Mouse (Mus musculus) effector memory CD4-positive, alpha-beta T cell, adult 5 months (primary cell): ENCODE measurements around the gene Rad51. TPM values are rescaled to one million over a fixed set of nuclear protein-coding genes. Genes with fewer than 3 reads are reported as not detected.

ENCODE experiments used
- polyA plus RNA-seq: library from polyadenylated mRNA; unstranded; fragments of 100-300 nt; shearing (Covaris generic); gene quantifications from one replicate; pipeline ENCODE4 v1.2.1, GENCODE M21; 2017

Rad51 gene
- 3.1 TPM for polyA plus RNA-seq

GRCm38 (mm10) chr2:119112438-119113112 is at the start of gene Rad51:
Rad51 (plus strand) TSS chr2:119112793.

DNA sequence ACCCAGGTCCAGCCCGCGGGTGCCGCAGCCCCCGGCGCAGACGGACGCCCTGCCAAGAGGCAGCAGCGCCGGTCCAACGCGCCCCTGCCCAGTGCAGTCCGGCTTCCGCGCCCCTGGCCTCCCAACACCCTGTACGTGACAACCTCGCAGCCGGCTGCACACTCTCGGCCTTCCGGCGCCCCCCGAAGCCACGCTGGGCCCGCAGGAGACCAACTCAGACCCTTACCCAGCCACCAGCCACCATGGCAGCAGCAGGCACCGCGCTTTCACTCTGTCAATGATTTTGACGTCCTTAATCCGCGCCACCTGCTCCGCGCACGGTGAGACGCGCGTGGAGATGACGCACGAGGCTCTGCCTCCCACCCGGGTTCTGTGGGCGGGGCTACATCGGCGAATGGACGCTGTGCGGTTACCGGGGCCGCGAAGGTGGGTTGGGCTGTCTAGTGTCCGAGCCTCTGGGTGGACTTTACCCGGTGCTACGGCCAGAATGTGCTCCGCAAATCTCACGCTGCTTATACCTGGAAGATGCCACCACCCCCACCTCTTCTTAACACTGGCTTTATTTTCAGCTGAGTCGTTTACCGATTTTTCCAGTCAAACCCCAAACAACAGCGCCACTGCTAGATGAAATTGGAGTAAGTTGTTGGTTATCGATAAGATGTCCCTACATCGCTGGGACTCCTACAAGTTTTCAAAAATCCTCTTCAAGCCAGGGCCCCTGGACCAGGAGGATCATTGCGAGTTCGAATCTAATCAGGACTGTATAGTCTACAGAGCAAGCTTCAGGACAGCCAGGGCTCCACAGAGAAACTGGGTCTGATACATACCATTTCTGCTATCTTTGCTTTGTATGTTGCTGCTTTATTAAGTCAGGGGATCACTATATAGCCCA is 44.3 kb downstream of the Rad51 start, which contains the start of gene Rmdn3:
Gene Rmdn3 (minus strand): TSS at position 354 of the 892 bp plus-strand sequence.

GRCm38 (mm10) chr2:119166901-119167865 is 54.6 kb downstream of the Rad51 start, which contains the start of gene Gchfr:
Gchfr (plus strand) TSS chr2:119167773.

DNA sequence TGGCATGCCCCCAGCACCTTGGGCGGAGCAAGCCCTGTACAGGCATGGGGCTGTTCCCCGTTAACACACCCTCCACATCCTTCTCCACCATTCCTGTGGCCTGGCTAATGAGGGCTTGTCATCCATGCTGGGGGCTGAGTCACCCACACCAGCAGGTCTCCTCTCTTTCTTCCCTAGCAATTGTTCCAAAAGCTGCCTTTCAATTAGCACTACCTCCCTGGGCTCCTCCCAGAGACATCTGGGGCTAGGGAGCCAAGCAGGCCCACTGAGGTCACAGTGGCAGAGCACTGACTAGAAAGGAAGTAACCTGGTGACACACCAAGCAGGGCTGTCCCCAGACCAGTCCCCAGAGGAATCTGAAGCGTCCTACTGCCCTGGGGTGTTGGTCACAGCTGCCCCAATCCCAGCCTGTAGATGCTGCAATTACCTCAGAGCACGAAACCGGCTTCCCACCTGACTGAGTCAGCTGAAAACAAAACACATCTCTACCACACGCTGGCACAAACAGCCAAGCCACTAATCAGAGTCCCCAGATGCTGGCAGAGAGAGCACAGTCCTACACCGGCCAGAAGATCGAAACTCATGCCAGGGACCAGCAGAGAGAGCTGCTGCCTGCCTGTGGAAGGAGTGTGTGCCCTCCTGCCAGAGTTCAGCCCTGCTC is 61.5 kb downstream of the Rad51 start, which contains the start of gene Gm14137:
Gene Gm14137 (plus strand): TSS at position 519 of the 661 bp plus-strand sequence.

Other genes with a start within 250 kb of the Rad51 start
- 23.6 TPM for gene Bahd1, start 212.4 kb upstream of the Rad51 start, polyA plus RNA-seq
- 0.47 TPM for gene Chst14, start 186.3 kb upstream of the Rad51 start, polyA plus RNA-seq
- 10.9 TPM for gene Ccdc32, start 83.4 kb upstream of the Rad51 start, polyA plus RNA-seq
- gene Rpusd2, start 78.0 kb upstream of the Rad51 start, polyA plus RNA-seq = 2.6 TPM
- 1.3 TPM for gene Knl1, start 65.7 kb upstream of the Rad51 start, polyA plus RNA-seq
- gene Rmdn3, start 44.2 kb downstream of the Rad51 start, polyA plus RNA-seq = 21.8 TPM
- not detected for gene Gchfr, start 55.0 kb downstream of the Rad51 start, polyA plus RNA-seq
- gene Gm14137, start 61.7 kb downstream of the Rad51 start, polyA plus RNA-seq = 0.44 TPM
- gene Zfyve19, start 95.8 kb downstream of the Rad51 start, polyA plus RNA-seq = 25.3 TPM
- gene Dnajc17, start 96.0 kb downstream of the Rad51 start, polyA plus RNA-seq = 19.4 TPM
- gene Ppp1r14d, start 117.1 kb downstream of the Rad51 start, polyA plus RNA-seq = not detected
- gene Spint1, start 124.6 kb downstream of the Rad51 start, polyA plus RNA-seq = not detected
- not detected for gene Rhov, start 158.5 kb downstream of the Rad51 start, polyA plus RNA-seq
- 12.2 TPM for gene Vps18, start 175.9 kb downstream of the Rad51 start, polyA plus RNA-seq
- gene Dll4, start 213.0 kb downstream of the Rad51 start, polyA plus RNA-seq = not detected
- gene Chac1, start 238.4 kb downstream of the Rad51 start, polyA plus RNA-seq = not detected